Mouse (Mus musculus): ENCODE results near the gene Rorc.

DNA sequence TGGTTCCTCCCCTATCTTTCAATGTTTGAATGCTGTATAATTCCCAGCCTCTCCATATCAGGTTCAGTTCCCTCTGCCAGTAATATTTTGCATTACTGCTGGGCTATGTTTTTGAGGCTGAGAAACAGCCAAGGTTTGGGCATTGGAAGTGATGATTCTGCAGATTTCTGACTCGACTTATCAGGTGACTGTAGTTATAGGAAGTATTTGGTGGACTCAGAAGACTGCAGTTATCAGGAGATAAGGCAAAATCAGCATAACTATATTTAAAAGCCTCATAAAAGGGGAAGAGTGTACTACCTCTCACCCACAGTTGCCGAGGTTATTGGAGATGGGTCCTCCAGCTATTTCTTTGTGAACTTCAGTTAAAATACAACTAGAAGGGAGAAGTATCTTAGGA lies 58.4 kb downstream of the Rorc start:
- TF ChIP-seq GATA1 (IDR thresholded peaks at IDR 0.05; ENCODE audit: low read length) (no peak), TAL1 (IDR thresholded peaks at IDR 0.05; ENCODE audit: low read length) (no peak)
